Mouse (Mus musculus): ENCODE measurements around the gene Anks3.

Anks3 gene

DNA sequence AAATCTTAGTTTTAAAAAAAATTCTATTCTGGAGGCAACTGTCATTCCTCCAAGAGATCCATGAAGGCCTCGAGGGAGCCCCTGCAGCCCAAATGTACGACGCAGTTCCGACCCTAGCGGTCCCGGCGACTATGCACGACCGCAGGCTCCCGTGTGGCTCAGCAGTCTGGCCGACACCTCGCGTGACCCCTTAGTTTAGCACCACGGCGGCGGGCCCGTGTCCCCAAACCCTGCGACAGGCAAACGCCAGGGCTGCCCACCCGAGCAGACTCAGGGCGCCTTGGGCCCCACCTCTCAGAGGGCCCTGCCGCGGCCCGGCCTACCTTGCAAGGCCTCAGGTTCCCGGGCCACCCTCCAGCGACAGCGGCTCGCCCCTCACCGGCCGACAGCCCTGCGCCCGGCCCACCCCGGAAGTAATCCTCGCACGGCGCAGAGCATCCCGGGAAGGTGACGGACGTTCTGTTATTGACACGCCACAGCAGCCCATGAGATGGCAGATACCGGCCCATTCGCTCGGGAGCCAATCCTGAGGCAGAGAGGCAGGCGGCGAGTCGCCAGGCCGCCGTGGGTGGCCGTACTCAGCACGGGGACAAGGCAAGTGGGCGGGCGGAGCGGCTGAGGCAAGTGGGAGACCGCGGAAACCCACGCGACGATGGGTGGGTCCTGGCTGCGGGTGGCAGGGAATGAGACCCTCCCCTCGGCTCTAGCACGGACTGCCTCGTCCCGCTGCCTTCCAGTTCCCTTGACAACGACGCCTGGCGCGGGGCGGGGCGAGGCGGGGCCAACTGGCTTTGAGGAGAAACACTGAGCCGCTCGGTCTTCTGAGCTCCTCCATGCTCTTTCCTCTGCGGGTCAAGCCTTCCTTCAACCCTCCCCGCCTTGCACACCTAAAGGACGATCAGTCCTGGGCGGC, at the start of gene Anks3:
Anks3 (minus strand) TSS at position 409 of the 913 bp plus-strand sequence.
- DNase-seq (ENCODE audit: low spot score) = peak; percentile 99

DNA sequence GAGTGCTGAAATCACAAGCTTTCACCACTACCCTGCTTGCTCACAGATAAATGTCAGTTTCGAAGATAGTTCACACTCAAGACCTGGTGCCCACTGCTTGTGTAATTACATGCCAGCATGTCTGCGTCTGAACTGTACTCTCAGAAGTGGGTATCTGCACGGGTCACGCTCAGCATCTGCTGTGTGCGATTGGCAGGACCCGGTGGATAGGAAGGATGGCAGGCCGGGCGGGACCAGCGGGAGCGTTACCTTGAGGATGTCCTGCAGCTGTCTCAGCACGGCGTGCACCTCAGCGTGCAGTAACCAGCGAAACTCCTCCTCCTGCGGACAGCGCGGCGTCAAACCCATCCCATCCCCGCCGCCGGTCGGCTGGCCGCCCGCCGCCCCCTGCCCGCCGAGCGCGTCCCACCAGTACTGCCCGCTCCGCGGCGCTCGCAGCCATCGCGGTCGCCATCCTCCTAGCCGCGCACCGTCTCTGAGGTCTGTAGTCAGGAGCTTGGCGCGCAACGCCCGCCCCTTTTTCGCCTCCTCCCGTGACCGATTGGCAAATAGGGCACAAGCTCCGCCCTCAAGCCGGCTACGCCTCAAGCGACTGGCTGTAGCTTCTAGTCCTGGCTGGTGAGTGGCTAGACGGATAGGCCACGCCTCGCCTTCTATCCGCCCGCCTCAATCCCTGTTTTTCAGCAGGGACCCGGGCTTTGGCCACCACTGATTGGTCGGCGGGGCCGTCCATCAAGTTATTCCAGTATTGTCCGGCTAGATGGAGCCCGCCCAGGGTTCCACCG, 49.2 kb upstream of the Anks3 start, which contains the start of gene Rogdi:
Rogdi (minus strand) TSS at position 500 of the 785 bp plus-strand sequence.
- DNase-seq (ENCODE audit: low spot score) = peak; percentile 100

DNA sequence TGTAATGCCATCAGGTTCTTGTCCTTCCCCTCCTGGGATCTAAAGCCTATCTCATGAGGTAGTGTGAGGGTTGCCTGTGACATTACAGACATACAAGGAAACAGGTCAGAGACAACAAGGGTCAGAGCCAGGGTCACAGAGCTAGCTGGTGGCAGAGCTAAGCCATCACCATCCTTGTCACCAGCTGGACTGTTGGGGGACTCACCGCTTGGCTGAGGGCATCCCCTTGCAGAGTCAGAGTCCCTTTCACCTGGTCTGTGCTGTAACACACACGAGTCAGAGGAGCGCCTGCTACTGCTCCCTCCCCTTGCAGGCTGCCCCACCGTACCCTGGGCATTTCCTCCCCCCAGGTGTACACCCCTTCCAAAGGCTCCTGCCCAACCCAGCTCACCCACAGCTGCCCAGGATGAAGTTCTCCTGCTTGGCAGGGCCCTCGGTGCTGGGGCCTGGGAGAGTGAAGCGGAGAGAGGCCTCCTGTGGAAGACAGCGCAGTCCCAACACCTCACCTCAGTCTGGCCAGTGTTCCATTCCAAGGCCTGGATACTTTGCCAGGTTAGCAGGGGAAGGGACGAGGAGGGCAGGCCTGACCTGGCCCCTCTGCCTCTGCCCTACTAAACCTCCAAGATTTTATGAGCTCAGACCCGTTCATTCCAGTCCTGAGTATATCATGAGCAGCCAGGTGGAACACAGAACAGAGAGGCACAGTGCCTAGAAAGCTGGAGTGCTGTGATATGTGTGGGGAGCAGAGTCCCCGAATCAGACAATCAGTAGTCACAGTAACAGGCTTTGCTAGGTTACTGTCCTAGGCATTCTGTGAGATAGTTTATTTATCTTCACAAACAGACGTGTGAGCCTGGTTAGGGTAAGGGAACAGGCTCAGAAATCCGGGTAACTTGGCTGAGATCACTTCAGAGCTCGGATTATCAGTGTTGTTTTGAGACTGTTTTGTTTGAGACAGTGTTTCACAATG, 48.3 kb upstream of the Anks3 start:
- DNase-seq (ENCODE audit: low spot score) = no peak

DNA sequence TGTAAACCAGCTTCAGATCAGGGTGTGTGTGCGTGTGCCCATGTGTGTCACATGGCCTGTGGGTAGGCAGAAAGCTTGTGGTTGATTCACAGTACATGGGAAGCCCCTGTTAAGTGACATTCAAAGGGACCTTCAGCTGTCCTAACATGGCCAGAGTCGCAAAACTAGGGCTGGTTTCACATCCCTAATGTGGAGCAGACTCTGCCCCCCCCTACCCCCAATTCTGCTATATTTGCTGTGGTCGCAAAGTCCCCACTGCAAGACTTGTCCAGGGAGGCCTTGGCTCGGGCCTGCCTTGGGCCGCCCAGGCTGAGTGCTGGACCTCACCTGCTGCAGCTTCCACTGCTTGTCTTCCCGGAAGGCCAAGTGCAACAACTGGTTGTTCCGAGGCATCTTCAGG, 47.3 kb upstream of the Anks3 start:
- no peak for DNase-seq (ENCODE audit: low spot score)

DNA sequence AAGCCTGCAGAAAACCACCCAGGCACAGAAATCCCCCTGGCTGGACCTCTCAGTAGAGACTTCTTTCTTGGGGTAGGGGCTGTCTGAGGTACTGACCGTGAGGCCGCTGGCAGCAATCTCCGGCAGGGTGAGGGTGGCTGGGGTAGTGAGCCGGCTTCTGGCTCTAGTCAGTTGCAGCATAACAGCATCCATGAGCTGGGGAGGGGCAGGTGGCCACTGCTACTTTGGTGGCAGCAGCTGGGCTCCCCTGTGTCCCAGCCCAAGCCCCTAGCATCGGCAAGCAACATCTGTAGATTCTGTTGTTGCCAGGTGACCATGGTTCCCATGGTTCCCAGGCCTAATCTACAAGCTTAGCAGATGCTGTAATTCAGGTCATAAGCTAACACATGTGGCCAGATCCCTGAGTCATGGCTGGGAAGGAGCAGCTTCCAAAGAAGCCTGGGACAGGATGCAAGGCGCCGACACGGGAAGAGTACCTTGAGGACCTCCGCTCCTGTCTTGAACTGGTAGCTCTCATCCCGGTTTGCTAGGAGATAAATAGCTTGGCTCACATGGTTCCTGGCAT, 46.4 kb upstream of the Anks3 start:
- DNase-seq (ENCODE audit: low spot score) = peak; percentile 18

DNA sequence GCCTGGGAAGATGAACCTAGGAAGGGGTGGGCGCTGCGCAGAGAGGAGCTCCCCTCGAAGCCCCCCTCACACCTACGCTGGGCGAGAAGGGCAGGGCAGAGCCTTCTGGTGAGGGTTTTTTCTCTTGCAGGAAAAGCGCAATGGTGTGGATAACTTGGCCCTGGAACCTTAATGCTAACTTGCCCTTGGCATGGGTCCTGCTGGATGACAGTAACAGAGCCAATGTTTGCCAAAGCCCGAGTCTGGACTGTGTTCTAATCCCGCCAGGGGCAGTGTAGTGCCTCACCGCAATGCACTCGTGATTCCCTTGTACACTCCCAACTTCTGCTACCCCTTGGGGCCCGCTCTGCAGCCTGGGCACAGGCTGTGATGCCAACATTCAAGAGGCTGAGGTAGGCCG, 44.1 kb upstream of the Anks3 start:
- peak; percentile 35 for DNase-seq (ENCODE audit: low spot score)

DNA sequence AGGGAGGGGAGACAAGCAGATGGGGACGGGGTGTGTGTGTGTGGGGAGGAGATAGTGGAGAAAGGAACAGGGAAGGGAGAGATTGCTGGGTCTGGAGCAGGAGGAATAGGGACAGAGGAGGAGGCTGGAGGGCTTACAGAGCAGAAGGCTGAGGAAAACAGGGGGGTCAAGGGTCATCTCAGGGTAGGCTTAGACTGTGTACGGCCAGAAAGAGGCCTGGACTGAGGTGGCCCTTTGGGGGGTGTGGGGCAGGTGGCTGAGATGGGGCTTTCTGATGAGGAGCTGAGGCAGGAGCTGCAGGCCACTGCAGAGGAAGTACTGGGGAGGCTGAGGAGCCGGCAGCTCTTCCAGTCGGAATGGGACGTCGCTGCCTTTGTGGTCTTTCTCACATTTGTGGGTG, 43.5 kb upstream of the Anks3 start:
- no peak for DNase-seq (ENCODE audit: low spot score)

DNA sequence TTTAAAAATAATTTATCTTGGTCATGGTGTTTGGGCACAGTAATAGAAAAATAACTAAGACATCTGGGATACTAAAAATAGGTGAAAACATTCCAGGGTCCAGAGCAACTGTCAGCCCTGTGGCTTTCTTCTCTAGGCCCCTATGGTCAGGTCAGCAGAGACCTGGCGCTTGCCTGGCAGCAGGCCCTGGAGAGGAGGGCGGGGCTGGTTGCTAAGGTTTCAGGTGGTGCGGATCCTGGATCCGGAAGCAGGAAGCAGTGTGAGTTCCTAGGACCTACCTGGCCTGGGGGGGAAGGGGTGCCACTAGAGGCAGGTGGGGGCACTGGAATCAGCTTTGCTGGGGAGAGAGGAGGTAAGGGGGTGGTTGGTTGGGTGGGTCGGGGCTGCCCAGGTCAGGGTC, 43.1 kb upstream of the Anks3 start, which contains the start of gene Smim22:
Smim22 (plus strand) TSS at position 222 of the 400 bp plus-strand sequence.
- DNase-seq (ENCODE audit: low spot score) = no peak

DNA sequence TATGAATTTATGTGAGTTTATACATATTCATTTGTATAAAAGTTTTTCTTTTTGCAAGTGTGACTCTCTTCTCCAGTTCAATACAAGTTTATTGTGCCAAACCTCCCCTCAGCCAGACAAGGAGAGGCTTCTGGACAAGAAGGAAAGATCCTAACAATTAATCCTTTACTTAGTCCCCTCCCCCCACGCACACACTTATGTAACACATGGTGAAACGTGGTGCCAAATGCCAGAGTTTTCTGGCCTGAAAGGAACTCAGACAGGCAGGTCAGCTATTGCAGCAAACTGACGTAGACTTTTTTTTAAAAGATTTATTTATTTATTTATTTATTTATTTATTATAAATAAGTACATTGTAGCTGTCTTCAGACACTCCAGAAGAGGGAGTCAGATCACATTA, 36.6 kb upstream of the Anks3 start:
- peak; percentile 75 for DNase-seq (ENCODE audit: low spot score)

DNA sequence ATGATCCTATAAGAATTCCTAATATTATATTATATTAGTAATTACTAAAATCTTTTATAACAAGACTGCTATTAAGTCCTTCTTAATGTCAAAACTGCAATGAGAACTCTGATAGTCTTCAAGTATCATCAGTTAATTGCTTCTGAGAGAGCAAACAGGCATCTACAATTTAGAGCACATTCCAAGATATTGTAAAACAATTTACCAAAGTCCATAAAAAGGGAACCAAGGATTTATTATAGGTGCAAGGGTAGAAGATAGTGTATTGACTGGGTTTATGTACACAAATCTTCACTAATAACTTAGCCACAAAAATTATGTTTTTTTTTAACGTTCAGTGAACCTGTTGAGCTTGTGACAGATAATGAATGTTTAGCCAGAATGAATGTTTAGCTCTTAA, 35.0 kb upstream of the Anks3 start:
- no peak for DNase-seq (ENCODE audit: low spot score)

DNA sequence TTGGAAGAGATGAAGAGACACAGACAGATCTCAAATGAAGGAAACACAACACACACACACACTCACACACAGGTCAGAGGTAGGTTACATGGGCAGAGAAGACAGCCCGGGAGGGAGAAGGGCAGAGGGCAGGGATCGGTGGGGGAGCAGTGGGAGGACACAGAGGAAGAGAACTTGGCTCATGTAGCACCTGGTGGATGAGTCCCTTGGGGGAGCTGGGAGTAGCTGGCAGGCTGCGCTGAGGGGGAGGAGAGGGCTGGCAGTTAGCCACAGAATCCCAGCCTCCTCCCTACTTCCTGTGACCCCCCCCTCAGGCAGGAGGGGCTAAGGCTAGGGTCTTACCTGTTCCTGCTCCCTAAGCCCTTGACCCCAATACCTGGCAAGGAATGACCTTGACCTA, 33.5 kb upstream of the Anks3 start, which contains the start of gene Sept12:
Sept12 (minus strand) TSS at position 300 of the 400 bp plus-strand sequence.
- no peak for DNase-seq (ENCODE audit: low spot score)

DNA sequence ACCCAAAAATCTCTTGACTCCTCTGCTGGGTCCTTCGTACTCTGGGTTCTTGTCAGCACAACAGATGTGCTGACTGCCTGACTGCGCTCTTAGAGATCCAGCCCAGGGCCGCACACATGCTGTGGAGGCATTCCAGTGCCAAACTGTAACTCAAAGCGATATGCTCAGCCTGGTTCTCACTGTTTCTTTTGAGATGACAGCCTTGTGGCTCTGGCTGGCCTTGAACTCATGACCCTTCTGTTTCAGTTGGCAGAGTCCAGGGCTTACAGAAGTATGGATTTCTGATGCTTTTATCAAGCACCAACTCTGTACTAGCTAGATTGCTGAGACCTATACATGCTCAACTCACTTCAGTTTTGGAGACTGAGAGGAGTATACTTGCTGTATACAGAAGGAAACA, 29.3 kb upstream of the Anks3 start:
- DNase-seq (ENCODE audit: low spot score) = no peak

DNA sequence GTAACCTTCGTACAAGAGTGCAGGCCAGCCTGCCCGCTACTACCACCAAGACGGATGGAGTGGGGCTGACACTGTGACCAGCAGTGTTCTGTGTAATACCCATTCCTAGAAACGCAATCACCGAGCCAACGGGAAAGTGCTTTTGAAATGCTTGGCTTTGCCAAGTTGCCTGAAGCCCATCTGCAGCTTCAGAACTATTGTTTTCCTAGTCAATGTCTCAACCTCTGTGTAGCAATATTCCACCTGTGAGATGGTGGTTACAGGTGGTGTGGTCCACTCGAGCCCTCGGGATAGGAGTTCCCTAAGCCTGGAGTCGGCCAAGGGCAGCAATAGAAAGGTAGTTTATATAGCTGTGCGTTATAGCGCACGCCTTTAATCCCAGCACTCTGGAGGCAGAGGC, 20.7 kb upstream of the Anks3 start:
- DNase-seq (ENCODE audit: low spot score) = no peak

DNA sequence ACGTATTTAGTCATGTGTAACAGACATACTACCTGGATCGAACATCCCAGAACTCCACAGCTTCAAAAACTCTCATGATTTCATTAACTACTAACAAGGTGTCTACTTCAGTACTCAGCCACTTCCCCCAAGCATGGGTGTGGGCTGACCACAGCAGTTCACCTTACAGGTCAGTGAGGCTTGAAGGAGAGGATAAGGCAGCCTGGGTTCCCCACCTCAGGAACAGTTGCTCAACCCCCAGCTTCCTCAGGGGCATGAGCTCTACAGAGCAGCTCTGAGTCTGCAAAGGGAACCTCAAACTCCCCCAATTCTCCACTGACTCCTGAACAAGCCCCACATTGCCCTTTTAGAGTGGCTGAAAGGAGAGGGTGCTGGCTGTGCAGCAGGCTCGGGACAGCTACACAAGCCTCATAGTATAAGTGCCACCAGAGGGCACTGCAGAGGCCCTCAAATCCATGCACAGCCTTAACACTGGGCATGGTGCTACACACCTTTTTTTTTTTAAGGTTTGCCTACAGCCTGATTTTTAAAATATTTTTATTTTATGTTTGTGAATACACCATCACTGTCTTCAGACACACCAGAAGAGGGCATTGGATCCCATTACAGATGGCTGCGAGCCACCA, 15.9 kb upstream of the Anks3 start:
- DNase-seq (ENCODE audit: low spot score) = peak; percentile 74

DNA sequence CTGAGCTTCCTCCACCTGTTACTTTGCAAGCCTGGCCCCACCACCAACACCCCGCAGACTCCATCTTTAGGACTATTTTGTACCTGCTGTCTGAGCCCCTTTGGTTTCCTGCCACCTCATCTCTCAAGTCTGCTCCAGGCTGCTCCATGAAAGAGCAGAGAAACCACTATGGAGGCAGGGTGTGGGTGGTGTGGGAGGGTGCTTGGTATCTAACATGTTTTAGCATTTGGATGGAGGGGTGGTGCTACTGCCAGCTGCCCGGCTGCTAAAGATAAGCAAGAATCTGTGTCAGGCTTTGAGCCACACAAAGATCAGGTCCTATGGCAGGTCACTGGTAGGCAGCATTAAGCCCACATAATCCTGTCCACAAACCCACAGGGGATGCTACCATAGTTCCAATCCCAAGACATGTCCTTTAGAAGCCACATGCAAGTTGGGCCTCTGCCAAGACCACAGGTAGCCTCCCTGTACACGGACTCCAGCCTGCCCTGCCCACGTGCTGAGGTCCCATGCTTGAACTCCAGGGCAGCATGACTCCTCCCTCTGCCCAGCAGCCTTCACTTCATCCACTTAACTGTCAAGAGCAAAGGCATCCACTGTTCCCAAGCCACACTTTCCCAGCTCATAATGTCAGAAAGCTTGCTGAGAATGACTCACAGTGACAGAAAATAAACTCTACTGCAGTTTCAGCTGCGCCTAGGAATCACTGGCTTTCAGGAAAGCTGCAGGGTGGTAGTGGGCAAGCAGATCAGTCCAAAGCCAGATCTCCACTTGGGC, 14.5 kb upstream of the Anks3 start:
- no peak for DNase-seq (ENCODE audit: low spot score)

DNA sequence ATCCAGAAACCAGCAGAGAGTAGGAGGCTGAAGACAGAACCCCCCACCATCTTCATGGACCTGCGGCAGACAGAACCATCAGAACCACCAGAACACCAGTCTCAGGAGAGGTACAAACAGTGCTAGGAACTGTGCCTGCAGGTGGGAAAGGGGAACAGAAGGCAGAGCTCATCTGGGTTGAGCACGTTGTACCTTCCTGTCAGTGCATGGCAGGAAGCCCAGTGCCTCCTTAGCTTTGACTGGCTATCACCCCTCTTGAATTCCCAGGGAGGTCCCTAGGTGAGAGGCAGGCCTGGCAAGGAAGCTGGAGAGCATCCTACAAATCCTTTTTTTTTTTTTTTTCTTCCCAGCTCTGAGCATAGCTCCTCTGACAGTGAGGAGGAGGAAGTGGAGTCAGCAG, 12.2 kb upstream of the Anks3 start:
- DNase-seq (ENCODE audit: low spot score) = no peak

DNA sequence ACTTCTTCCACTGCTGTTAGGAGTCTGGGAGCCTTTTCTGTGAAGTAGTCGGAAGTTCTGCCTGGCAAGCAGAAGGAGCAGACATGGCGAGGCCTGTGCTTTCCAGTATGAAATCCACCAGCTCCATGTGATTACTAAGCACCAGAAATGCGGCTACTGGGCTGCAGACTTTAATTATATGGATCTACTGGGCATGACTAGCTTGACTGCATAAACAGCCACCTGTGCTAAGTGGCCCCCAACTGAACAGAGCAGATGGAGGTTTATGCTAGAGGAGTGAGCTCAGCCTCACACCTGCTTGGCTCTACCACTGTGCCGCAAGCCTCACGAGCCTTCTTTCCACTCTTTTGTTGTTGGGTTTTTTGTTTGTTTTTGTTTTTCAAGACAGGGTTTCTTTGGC, 10.5 kb upstream of the Anks3 start:
- no peak for DNase-seq (ENCODE audit: low spot score)

DNA sequence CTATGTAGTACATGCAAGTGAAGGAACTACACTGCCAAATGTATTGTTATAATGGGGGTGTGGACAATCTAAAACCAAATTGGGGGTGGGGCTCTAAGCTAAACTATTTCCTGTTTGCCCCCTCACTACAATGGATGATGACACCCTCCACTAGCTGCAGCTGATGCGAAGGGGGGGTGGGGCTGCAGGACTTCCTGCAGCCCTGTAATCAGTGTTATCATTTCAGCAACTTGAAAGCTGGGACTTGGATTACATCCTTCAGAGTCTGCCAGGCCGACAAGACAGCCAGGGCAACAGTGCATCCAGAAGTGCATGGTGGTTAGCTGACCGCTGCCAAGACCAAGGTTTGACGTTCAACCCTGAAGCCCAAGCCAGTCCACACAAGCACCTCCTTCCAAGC, 7.6 kb upstream of the Anks3 start:
- DNase-seq (ENCODE audit: low spot score) = no peak

DNA sequence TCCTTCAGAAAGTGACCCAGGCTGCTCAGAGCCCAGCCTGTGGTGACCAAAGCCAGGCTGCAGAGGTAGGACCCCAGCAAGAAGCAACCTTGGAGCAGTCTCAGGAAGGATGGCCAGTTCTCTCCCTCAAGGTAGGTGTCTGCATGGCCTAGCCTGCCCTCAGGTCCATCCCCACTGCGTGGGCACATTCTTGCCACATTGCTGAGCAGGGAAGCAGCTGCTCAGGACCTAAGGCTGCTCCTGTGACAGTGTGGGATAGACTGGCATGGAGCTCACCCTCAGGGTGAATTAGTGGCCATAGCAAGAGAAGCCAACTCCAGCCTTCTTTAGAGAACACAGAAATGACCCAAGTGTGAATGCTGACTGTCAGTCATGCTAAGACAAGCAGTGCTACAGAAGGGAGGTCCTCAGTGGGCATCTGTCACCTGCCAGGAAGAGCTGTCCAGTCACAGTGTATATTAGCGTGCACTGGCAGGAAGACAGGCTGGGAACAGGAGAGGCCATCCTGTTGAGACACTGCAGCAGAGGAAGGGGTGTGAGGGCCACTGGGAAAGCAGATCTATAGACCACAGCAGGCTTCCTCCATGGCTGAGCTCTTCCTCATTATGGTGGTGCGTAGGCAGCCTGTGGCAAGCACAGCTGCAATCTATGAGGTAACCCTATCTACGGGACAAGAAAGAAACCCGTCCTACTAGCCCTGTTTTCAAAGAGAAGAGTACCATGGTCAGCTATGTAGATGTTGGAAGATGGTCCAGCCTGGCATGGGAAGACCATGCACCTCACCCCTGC, 5.2 kb upstream of the Anks3 start:
- no peak for DNase-seq (ENCODE audit: low spot score)

All from adipocyte (in vitro differentiated cells).